Mouse (Mus musculus): ENCODE measurements around the gene Nup133. TPM values are rescaled to one million over a fixed set of nuclear protein-coding genes. Genes with fewer than 3 reads are reported as not detected.
A peak's percentile ranks its signal among the peaks of the same experiment; 100 is the strongest.

The Nup133 gene
- total and polyA plus RNA-seq, 2 experiments: 3.1 to 5.4 TPM

DNA sequence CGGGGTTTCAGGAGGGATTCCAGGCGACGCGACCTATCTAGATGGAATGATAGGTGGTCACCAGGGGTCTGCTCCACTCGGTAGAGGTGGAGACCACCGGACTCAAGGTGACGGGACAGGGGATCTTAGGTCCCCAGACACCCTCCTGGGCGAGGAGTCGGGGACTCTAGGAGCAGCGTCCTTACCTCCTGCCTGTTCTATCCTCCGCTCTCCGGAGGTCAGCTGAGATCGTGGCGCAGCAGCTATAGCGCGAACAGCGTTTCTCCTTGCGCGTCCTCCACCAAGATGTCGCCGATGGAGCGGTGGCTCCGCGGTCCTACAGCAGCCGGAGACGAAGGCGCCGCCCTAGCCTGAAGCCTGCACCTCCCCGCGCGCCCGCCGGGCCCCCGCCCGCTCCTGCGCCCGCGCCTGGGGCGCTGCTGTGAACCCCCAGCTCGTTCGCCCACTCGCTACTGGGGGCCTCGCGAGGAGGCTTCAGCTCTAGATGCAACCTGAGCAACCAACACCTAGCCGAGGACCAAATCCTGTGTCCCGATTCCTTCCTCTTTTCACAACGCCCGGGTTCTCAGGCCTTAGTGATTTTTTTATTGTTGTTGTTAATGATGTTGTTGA, 89.3 kb downstream of the Nup133 start, which contains the start of gene Ccsap:
TSS of gene Ccsap (minus strand) at position 562 of the 612 bp plus-strand sequence.
- Histone ChIP-seq H3K79me2 (ENCODE audit: control insufficient read depth, insufficient read depth, low read length) (no peaks in the 10 kb centered on the region), H3K4me3 (ENCODE audit: insufficient read depth, low read depth, low read length) (peak within 1 kb of the TSS; percentile 79), H3K36me3 (ENCODE audit: control insufficient read depth, insufficient read depth, low read length) (no peaks in the 10 kb centered on the region), H3K4me1 (ENCODE audit: control insufficient read depth, insufficient read depth, low read length) (0 out of 2 replicates have a peak, but pooled peaks cover 4% of the 10 kb centered on the region), H3K27ac (replicated peaks; ENCODE audit: insufficient read depth, low read depth, low read length) (no peak within 1 kb of the TSS), H3K27me3 (ENCODE audit: control insufficient read depth, insufficient read depth, low read length) (peaks cover 3% of the 10 kb centered on the region; the same call in 1 of the 2 replicates), H3K9ac (ENCODE audit: low read depth, low read length) (peak within 1 kb of the TSS; percentile 70)
- 2% methylated on average over 48 of the region's 48 CpGs for WGBS
- DNase-seq (ENCODE audit: extremely low read depth, low read depth, low spot score): no peak
- TF ChIP-seq POLR2A (IDR thresholded peaks at IDR 0.05; ENCODE audit: extremely low read depth, insufficient read depth, low read length) (no peak), CTCF (IDR thresholded peaks at IDR 0.05; ENCODE audit: low read depth, low read length) (no peak)

DNA sequence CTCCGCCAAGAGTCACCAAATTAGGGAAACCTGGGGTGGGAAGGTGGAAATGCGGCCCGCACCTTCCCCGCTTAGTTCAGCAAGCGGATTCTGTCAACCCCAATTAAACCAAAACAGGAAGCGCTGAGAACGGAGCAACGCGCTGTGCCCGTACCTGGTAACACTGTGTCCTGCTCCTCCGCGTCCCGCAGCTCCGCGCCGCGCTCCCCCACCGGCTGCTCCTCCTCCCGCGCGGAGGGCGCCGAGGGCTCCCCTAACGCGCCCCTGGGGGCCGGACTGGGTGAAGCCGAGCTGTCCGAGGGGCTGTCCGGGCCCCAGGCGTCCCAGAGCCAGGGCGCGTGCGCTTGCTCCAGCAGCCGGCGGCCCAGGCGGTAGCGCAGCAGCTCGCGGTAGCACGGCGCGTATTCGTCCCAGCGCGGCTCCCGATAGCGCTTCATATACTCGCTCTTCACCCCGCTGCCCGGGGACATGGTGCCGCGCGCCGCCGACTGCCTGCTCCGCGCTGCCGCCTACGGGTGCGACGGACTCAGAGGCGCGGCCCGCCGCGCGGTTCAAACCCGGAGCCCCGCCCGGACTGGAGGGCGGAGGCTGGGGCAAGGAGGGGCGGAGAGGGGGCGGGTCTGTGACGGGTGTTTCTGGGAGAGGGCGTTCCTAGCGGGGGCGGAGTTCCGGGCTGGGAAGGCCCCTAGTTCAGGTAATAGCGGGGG, 90.0 kb downstream of the Nup133 start:
- Histone ChIP-seq H3K27ac (replicated peaks; ENCODE audit: insufficient read depth, low read depth, low read length) (no peak overlapping the region), H3K9ac (ENCODE audit: low read depth, low read length) (peak overlapping the region; percentile 66), H3K4me3 (ENCODE audit: insufficient read depth, low read depth, low read length) (peak overlapping the region; percentile 79), H3K36me3 (ENCODE audit: control insufficient read depth, insufficient read depth, low read length) (no peaks in the 10 kb centered on the region), H3K27me3 (ENCODE audit: control insufficient read depth, insufficient read depth, low read length) (peaks cover 3% of the 10 kb centered on the region; the same call in 1 of the 2 replicates), H3K79me2 (ENCODE audit: control insufficient read depth, insufficient read depth, low read length) (no peaks in the 10 kb centered on the region), H3K4me1 (ENCODE audit: control insufficient read depth, insufficient read depth, low read length) (0 out of 2 replicates have a peak, but pooled peaks cover 4% of the 10 kb centered on the region)
- peak; percentile 34; the same call in 1 of the 2 replicates for TF ChIP-seq CTCF (IDR thresholded peaks at IDR 0.05; ENCODE audit: low read depth, low read length)
- TF ChIP-seq POLR2A (IDR thresholded peaks at IDR 0.05; ENCODE audit: extremely low read depth, insufficient read depth, low read length): no peak
- WGBS: under 1% methylated on average over 79 of the region's 79 CpGs
- peak; percentile 66 for DNase-seq (ENCODE audit: extremely low read depth, low read depth, low spot score)

DNA sequence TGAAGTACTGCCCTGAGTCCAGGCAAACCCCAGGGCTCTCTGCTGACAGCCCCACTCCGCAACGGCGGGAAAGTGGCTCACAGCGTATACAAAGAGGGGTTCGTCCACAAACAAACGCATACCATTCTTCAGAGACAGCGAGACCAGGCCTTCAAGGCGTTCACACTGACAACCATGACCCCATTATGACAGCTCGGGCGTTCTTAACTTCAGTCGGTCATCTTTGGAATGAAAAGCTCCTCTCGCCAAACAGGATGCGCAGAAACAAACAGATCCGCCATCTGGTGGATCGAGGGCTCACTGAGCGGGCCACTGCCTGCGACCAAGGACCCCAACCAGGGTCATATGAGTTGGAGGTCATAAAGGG, 90.5 kb downstream of the Nup133 start:
- Histone ChIP-seq H3K27ac (replicated peaks; ENCODE audit: insufficient read depth, low read depth, low read length) (no peak overlapping the region), H3K9ac (ENCODE audit: low read depth, low read length) (peak overlapping the region; percentile 66), H3K79me2 (ENCODE audit: control insufficient read depth, insufficient read depth, low read length) (no peaks in the 10 kb centered on the region), H3K36me3 (ENCODE audit: control insufficient read depth, insufficient read depth, low read length) (no peaks in the 10 kb centered on the region), H3K4me3 (ENCODE audit: insufficient read depth, low read depth, low read length) (peak overlapping the region; percentile 79), H3K4me1 (ENCODE audit: control insufficient read depth, insufficient read depth, low read length) (0 out of 2 replicates have a peak, but pooled peaks cover 4% of the 10 kb centered on the region), H3K27me3 (ENCODE audit: control insufficient read depth, insufficient read depth, low read length) (no peaks in the 10 kb centered on the region)
- DNase-seq (ENCODE audit: extremely low read depth, low read depth, low spot score): no peak
- no peak for TF ChIP-seq POLR2A (IDR thresholded peaks at IDR 0.05; ENCODE audit: extremely low read depth, insufficient read depth, low read length)
- TF ChIP-seq CTCF (IDR thresholded peaks at IDR 0.05; ENCODE audit: low read depth, low read length): no peak
- WGBS: 5% methylated on average over 17 of the region's 17 CpGs

DNA sequence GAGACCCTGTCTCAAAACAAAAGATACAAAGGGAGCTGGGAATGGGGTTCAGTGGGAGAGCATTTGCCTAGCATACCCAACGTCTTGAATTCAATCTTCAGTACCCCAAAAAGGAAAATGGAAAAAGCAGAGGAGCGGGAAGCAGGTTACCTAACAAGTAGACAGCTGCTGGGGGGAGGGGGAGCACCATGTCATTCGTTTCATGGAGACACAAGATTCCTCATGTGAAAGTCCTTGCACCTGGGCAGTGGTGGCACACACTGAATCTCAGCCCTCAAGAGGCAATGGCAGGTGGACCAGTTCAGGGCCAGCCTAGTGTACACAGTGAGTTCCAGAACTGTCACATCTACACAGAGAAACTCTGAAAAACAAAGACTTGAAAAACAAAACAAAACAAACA, 91.7 kb downstream of the Nup133 start:
- H3K4me1 ChIP-seq (ENCODE audit: control insufficient read depth, insufficient read depth, low read length): 0 out of 2 replicates have a peak, but pooled peaks cover 4% of the 10 kb centered on the region
- whole genome bisulfite sequencing: 91% methylated on average over 3 of the region's 3 CpGs
- H3K79me2 ChIP-seq (ENCODE audit: control insufficient read depth, insufficient read depth, low read length): no peaks in the 10 kb centered on the region
- no peak overlapping the region for H3K9ac ChIP-seq (ENCODE audit: low read depth, low read length)
- H3K27ac ChIP-seq (replicated peaks; ENCODE audit: insufficient read depth, low read depth, low read length): no peak overlapping the region
- DNase-seq (ENCODE audit: extremely low read depth, low read depth, low spot score): no peak
- no peaks in the 10 kb centered on the region for H3K27me3 ChIP-seq (ENCODE audit: control insufficient read depth, insufficient read depth, low read length)
- no peaks in the 10 kb centered on the region for H3K36me3 ChIP-seq (ENCODE audit: control insufficient read depth, insufficient read depth, low read length)
- no peak overlapping the region for H3K4me3 ChIP-seq (ENCODE audit: insufficient read depth, low read depth, low read length)
- TF ChIP-seq CTCF (IDR thresholded peaks at IDR 0.05; ENCODE audit: low read depth, low read length) (no peak), POLR2A (IDR thresholded peaks at IDR 0.05; ENCODE audit: extremely low read depth, insufficient read depth, low read length) (no peak)

DNA sequence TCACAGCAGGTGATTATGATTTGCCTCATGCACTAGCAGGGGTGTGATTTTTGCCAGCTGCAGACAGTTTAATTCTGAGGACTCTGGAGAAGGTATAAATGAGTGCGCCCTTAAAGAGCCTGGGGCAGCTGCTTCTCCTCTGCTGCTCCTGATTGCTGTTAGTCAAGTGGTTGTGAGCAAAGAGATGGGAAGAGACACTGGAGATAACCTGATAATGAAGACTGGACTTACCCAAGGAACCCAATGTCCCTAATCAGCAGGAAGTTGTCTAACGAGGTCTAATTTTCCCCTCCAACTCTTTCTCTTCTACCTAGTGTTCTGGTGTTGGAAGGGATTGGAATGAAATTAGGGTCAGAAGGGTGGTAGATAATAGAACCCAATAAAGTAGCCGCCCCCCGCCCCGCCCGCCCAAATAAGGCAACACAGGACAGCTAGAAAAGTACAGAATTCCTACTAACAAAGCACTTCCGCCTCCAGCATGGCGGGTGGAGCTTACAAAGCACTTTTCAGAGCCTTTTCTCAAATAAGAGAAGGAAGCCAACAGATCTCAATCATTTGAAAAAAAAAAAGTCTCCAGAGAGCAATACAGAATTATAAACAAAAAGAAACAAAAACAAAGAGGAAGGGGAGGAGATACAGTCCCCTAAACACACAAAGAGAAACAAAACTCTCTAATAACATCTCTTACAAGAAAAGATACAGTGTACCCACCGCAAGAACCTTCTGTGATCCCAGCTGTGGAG, 94.2 kb downstream of the Nup133 start:
- Histone ChIP-seq H3K79me2 (ENCODE audit: control insufficient read depth, insufficient read depth, low read length) (no peaks in the 10 kb centered on the region), H3K36me3 (ENCODE audit: control insufficient read depth, insufficient read depth, low read length) (no peaks in the 10 kb centered on the region), H3K27ac (replicated peaks; ENCODE audit: insufficient read depth, low read depth, low read length) (no peak overlapping the region), H3K9ac (ENCODE audit: low read depth, low read length) (no peak overlapping the region), H3K27me3 (ENCODE audit: control insufficient read depth, insufficient read depth, low read length) (no peaks in the 10 kb centered on the region), H3K4me3 (ENCODE audit: insufficient read depth, low read depth, low read length) (no peak overlapping the region), H3K4me1 (ENCODE audit: control insufficient read depth, insufficient read depth, low read length) (0 out of 2 replicates have a peak, but pooled peaks cover 4% of the 10 kb centered on the region)
- no peak for DNase-seq (ENCODE audit: extremely low read depth, low read depth, low spot score)
- 91% methylated on average over 9 of the region's 9 CpGs for WGBS
- TF ChIP-seq POLR2A (IDR thresholded peaks at IDR 0.05; ENCODE audit: extremely low read depth, insufficient read depth, low read length) (no peak), CTCF (IDR thresholded peaks at IDR 0.05; ENCODE audit: low read depth, low read length) (no peak)

All from liver, adult 2 months (tissue).